Mouse (Mus musculus): ENCODE data around the gene Zfp784.

The Zfp784 gene

GRCm38 (mm10) chr7:4995268-4996002, 42.8 kb downstream of the Zfp784 start:
- CTCF ChIA-PET: interaction anchor here in 2 of 4 experiments (0.5 to 0.9 kb wide), 4 partner anchors 14 to 113 kb away, joined by 3 to 5 read pairs (median 3); partner anchors contain the start of gene Sbk2 (in 1 of the 2)
- POLR2A ChIA-PET: interaction anchor here in 3 of 4 experiments (0.6 to 6.5 kb wide), 15 partner anchors 9 to 203 kb away, joined by 3 to 85 read pairs (median 5); partner anchors contain the start of genes Fiz1 (in 3 of the 3), Gm44973 (in 3 of the 3), Zfp524 (in 3 of the 3) and Rpl28 (in 1 of the 3)

- ChIA-PET CTCF (interaction anchor here in 1 of 4 experiments (0.5 kb wide), 1 partner anchor 59 kb away, joined by 5 read pairs; no protein-coding TSS in a partner anchor), POLR2A (interaction anchor here in 3 of 4 experiments (0.7 to 1.9 kb wide), 8 partner anchors 11 to 242 kb away, joined by 3 to 5 read pairs (median 4); partner anchors contain the start of genes Fiz1 (in 2 of the 3), Cox6b2 (in 1 of the 3) and Zfp524 (in 1 of the 3))
Measured at GRCm38 (mm10) chr7:4993999-4994788, 44.1 kb downstream of the Zfp784 start.

GRCm38 (mm10) chr7:4993347-4993998, 44.8 kb downstream of the Zfp784 start:
- ChIA-PET POLR2A (interaction anchor here in 3 of 4 experiments (0.9 to 1.7 kb wide), 6 partner anchors 20 to 241 kb away, joined by 3 to 4 read pairs (median 4); partner anchors contain the start of genes Fiz1 (in 2 of the 3), Cox6b2 (in 1 of the 3) and Zfp524 (in 1 of the 3)), CTCF (interaction anchor here in 1 of 4 experiments (1.5 kb wide), 1 partner anchor 53 kb away, joined by 4 read pairs; no protein-coding TSS in a partner anchor)

- ChIA-PET POLR2A (no interaction called here), CTCF (interaction anchor here in 3 of 4 experiments (0.6 to 0.9 kb wide), 3 partner anchors 8 to 24 kb away, joined by 3 read pairs; partner anchors contain the start of gene Sbk2 (in 2 of the 3))
Measured at GRCm38 (mm10) chr7:4988250-4988649, 50.0 kb downstream of the Zfp784 start.
